Mouse (Mus musculus): Measurements from ENCODE around the gene Nckap1. TPM values are rescaled to one million over a fixed set of nuclear protein-coding genes. Genes with fewer than 3 reads are reported as not detected.

Nckap1 gene
- polyA plus RNA-seq, 1 experiment from 2014 or later: 61.2 TPM

DNA sequence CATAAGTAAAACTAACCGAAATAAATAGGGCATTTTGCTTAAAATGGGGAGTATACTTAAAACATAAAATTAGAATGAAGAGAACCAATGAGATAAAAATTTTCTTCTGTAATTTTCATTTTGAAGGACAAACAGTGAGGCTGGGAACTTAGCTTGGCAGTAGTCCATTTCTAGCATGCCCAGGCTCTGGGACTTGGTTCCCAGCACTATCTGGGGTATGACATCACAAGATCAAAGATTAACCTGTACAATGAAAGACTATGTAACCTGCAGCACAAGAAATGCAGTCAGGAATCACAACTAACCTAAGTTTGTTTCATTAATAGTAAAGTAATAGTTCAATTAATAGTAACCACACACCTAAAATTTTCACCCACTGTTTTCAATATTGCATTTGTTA lies 3.9 kb downstream of the Nckap1 start:
- WGBS: 90% methylated on average over 1 of the region's 1 CpGs
- no peak overlapping the region for H3K27ac ChIP-seq (replicated peaks; ENCODE audit: low read depth, low read length)
- no peak for ATAC-seq (ENCODE audit: low read depth)

GRCm38 (mm10) chr2:80570656-80571055 lies 10.5 kb downstream of the Nckap1 start:
- no peak overlapping the region for H3K9ac ChIP-seq (ENCODE audit: low read depth, low read length)
- no peaks in the 10 kb centered on the region for H3K9me3 ChIP-seq (ENCODE audit: control insufficient read depth, low read length)
- H3K27ac ChIP-seq (replicated peaks; ENCODE audit: low read depth, low read length): no peak overlapping the region
- H3K4me1 ChIP-seq (ENCODE audit: control insufficient read depth, insufficient read depth, low read length): no peaks in the 10 kb centered on the region; the same call in 1 of the 2 replicates
- DNase-seq (ENCODE audit: low spot score) (no peak), ATAC-seq (ENCODE audit: low read depth) (no peak)
- no peak overlapping the region for H3K4me3 ChIP-seq (ENCODE audit: low read depth, low read length)
- WGBS: 64% methylated on average over 4 of the region's 4 CpGs
- H3K4me2 ChIP-seq (ENCODE audit: low read depth, low read length): no peak overlapping the region
- 0 out of 2 replicates have a peak, but pooled peaks cover 5% of the 10 kb centered on the region for H3K36me3 ChIP-seq (ENCODE audit: control insufficient read depth, insufficient read depth, low read length)
- no peaks in the 10 kb centered on the region for H3K27me3 ChIP-seq (replicated peaks; ENCODE audit: control insufficient read depth, insufficient read depth, low read length)

More for the DNA sequence above, 3.9 kb downstream of the Nckap1 start:
- Histone ChIP-seq H3K4me3 (ENCODE audit: low read depth, low read length) (no peak overlapping the region), H3K27me3 (replicated peaks; ENCODE audit: control insufficient read depth, insufficient read depth, low read length) (no peaks in the 10 kb centered on the region), H3K4me2 (ENCODE audit: low read depth, low read length) (no peak overlapping the region), H3K9ac (ENCODE audit: low read depth, low read length) (no peak overlapping the region), H3K4me1 (ENCODE audit: control insufficient read depth, insufficient read depth, low read length) (peaks cover 16% of the 10 kb centered on the region), H3K9me3 (ENCODE audit: control insufficient read depth, low read length) (no peaks in the 10 kb centered on the region), H3K36me3 (ENCODE audit: control insufficient read depth, insufficient read depth, low read length) (no peaks in the 10 kb centered on the region)
- DNase-seq (ENCODE audit: low spot score): no peak

GRCm38 (mm10) chr2:80567411-80567810 lies 13.8 kb downstream of the Nckap1 start:
- WGBS: 86% methylated on average over 4 of the region's 4 CpGs
- no peaks in the 10 kb centered on the region for H3K9me3 ChIP-seq (ENCODE audit: control insufficient read depth, low read length)
- H3K27me3 ChIP-seq (replicated peaks; ENCODE audit: control insufficient read depth, insufficient read depth, low read length): no peaks in the 10 kb centered on the region
- no peak overlapping the region for H3K27ac ChIP-seq (replicated peaks; ENCODE audit: low read depth, low read length)
- ATAC-seq (ENCODE audit: low read depth) (no peak), DNase-seq (ENCODE audit: low spot score) (no peak)
- H3K9ac ChIP-seq (ENCODE audit: low read depth, low read length): no peak overlapping the region
- H3K36me3 ChIP-seq (ENCODE audit: control insufficient read depth, insufficient read depth, low read length): 0 out of 2 replicates have a peak, but pooled peaks cover 5% of the 10 kb centered on the region
- H3K4me2 ChIP-seq (ENCODE audit: low read depth, low read length): no peak overlapping the region
- no peak overlapping the region for H3K4me3 ChIP-seq (ENCODE audit: low read depth, low read length)
- H3K4me1 ChIP-seq (ENCODE audit: control insufficient read depth, insufficient read depth, low read length): no peaks in the 10 kb centered on the region

- DNase-seq (ENCODE audit: low spot score) (no peak), ATAC-seq (ENCODE audit: low read depth) (no peak)
- Histone ChIP-seq H3K27me3 (replicated peaks; ENCODE audit: control insufficient read depth, insufficient read depth, low read length) (no peaks in the 10 kb centered on the region), H3K4me1 (ENCODE audit: control insufficient read depth, insufficient read depth, low read length) (no peaks in the 10 kb centered on the region), H3K9me3 (ENCODE audit: control insufficient read depth, low read length) (no peaks in the 10 kb centered on the region), H3K36me3 (ENCODE audit: control insufficient read depth, insufficient read depth, low read length) (peaks cover 12% of the 10 kb centered on the region), H3K27ac (replicated peaks; ENCODE audit: low read depth, low read length) (no peak overlapping the region), H3K4me3 (ENCODE audit: low read depth, low read length) (no peak overlapping the region), H3K4me2 (ENCODE audit: low read depth, low read length) (no peak overlapping the region), H3K9ac (ENCODE audit: low read depth, low read length) (no peak overlapping the region)
These were observed 18.9 kb downstream of the Nckap1 start for GRCm38 (mm10) chr2:80562253-80562652.

- no peak for ATAC-seq (ENCODE audit: low read depth)
- H3K4me1 ChIP-seq (ENCODE audit: control insufficient read depth, insufficient read depth, low read length): no peaks in the 10 kb centered on the region
- H3K9me3 ChIP-seq (ENCODE audit: control insufficient read depth, low read length): no peaks in the 10 kb centered on the region
- H3K9ac ChIP-seq (ENCODE audit: low read depth, low read length): no peak overlapping the region
- H3K36me3 ChIP-seq (ENCODE audit: control insufficient read depth, insufficient read depth, low read length): peaks cover 12% of the 10 kb centered on the region
- no peak overlapping the region for H3K4me2 ChIP-seq (ENCODE audit: low read depth, low read length)
- no peak overlapping the region for H3K4me3 ChIP-seq (ENCODE audit: low read depth, low read length)
- 81% methylated on average over 3 of the region's 3 CpGs for WGBS
- H3K27me3 ChIP-seq (replicated peaks; ENCODE audit: control insufficient read depth, insufficient read depth, low read length): no peaks in the 10 kb centered on the region
- H3K27ac ChIP-seq (replicated peaks; ENCODE audit: low read depth, low read length): no peak overlapping the region
- no peak for DNase-seq (ENCODE audit: low spot score)
These were observed 19.7 kb downstream of the Nckap1 start for GRCm38 (mm10) chr2:80561478-80561877.

DNA sequence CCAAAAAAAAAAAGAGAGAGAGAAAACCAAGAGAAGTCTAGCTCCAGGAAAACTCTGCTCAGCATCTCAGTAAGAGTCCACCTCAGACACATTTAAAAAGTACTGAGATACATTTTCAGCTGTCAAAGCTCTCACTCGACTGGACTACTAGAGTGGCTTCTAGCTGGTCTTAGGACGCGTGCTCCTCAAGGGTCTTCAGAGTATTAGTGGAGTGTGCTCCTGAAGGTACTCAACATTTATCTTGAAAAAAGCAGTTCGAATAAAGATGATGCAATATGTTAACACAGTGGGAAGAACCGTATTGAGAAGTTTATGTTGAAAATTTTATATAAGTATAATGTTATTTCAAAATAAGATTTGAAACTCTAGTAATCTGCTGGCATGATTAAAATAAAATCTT lies 20.4 kb downstream of the Nckap1 start:
- no peak for ATAC-seq (ENCODE audit: low read depth)
- no peaks in the 10 kb centered on the region for H3K9me3 ChIP-seq (ENCODE audit: control insufficient read depth, low read length)
- 0 out of 2 replicates have a peak, but pooled peaks cover under 1% of the 10 kb centered on the region for H3K4me1 ChIP-seq (ENCODE audit: control insufficient read depth, insufficient read depth, low read length)
- DNase-seq (ENCODE audit: low spot score): no peak
- H3K27me3 ChIP-seq (replicated peaks; ENCODE audit: control insufficient read depth, insufficient read depth, low read length): no peaks in the 10 kb centered on the region
- H3K9ac ChIP-seq (ENCODE audit: low read depth, low read length): no peak overlapping the region
- no peak overlapping the region for H3K27ac ChIP-seq (replicated peaks; ENCODE audit: low read depth, low read length)
- no peak overlapping the region for H3K4me3 ChIP-seq (ENCODE audit: low read depth, low read length)
- WGBS: 86% methylated on average over 5 of the region's 5 CpGs
- no peak overlapping the region for H3K4me2 ChIP-seq (ENCODE audit: low read depth, low read length)
- peaks cover 12% of the 10 kb centered on the region for H3K36me3 ChIP-seq (ENCODE audit: control insufficient read depth, insufficient read depth, low read length)

DNA sequence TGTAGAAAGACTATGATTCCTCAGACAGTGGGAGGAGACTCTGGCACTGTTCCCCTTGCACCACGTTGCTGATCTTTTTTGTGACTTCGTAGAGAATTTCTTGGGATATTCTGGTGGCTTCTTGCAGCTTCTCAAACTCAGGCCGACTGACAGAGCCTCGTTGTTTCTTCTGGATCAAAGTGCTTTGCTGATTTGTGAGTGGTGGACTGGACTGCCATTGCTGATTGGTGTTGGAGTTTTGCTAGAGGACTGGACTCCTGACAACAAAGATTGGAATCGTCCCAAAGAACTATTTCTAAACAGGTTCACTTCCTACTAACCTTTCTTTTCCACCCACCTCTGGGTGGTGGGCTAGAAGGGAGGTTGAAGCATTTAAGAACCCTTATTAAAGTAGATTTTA lies 21.5 kb downstream of the Nckap1 start:
- no peak overlapping the region for H3K4me2 ChIP-seq (ENCODE audit: low read depth, low read length)
- no peak overlapping the region for H3K4me3 ChIP-seq (ENCODE audit: low read depth, low read length)
- H3K27me3 ChIP-seq (replicated peaks; ENCODE audit: control insufficient read depth, insufficient read depth, low read length): no peaks in the 10 kb centered on the region
- ATAC-seq (ENCODE audit: low read depth): no peak
- H3K4me1 ChIP-seq (ENCODE audit: control insufficient read depth, insufficient read depth, low read length): 0 out of 2 replicates have a peak, but pooled peaks cover 5% of the 10 kb centered on the region
- no peak overlapping the region for H3K27ac ChIP-seq (replicated peaks; ENCODE audit: low read depth, low read length)
- H3K9ac ChIP-seq (ENCODE audit: low read depth, low read length): no peak overlapping the region
- H3K36me3 ChIP-seq (ENCODE audit: control insufficient read depth, insufficient read depth, low read length): peaks cover 12% of the 10 kb centered on the region
- DNase-seq (ENCODE audit: low spot score): no peak
- no peaks in the 10 kb centered on the region for H3K9me3 ChIP-seq (ENCODE audit: control insufficient read depth, low read length)
- 81% methylated on average over 5 of the region's 5 CpGs for WGBS

- H3K4me3 ChIP-seq (ENCODE audit: low read depth, low read length): no peak overlapping the region
- no peak overlapping the region for H3K4me2 ChIP-seq (ENCODE audit: low read depth, low read length)
- no peak overlapping the region for H3K9ac ChIP-seq (ENCODE audit: low read depth, low read length)
- no peak overlapping the region for H3K27ac ChIP-seq (replicated peaks; ENCODE audit: low read depth, low read length)
- WGBS: 46% methylated on average over 4 of the region's 4 CpGs
- DNase-seq (ENCODE audit: low spot score) (peak; percentile 14), ATAC-seq (ENCODE audit: low read depth) (no peak)
- H3K27me3 ChIP-seq (replicated peaks; ENCODE audit: control insufficient read depth, insufficient read depth, low read length): no peaks in the 10 kb centered on the region
- H3K36me3 ChIP-seq (ENCODE audit: control insufficient read depth, insufficient read depth, low read length): peaks cover 49% of the 10 kb centered on the region
- 0 out of 2 replicates have a peak, but pooled peaks cover 5% of the 10 kb centered on the region for H3K4me1 ChIP-seq (ENCODE audit: control insufficient read depth, insufficient read depth, low read length)
- no peaks in the 10 kb centered on the region for H3K9me3 ChIP-seq (ENCODE audit: control insufficient read depth, low read length)
These were observed 26.7 kb downstream of the Nckap1 start for GRCm38 (mm10) chr2:80554442-80554841.

GRCm38 (mm10) chr2:80549704-80550103 lies 31.5 kb downstream of the Nckap1 start:
- no peak for ATAC-seq (ENCODE audit: low read depth)
- WGBS: 86% methylated on average over 4 of the region's 4 CpGs
- H3K4me2 ChIP-seq (ENCODE audit: low read depth, low read length): no peak overlapping the region
- no peak overlapping the region for H3K4me3 ChIP-seq (ENCODE audit: low read depth, low read length)
- H3K27ac ChIP-seq (replicated peaks; ENCODE audit: low read depth, low read length): no peak overlapping the region
- H3K9ac ChIP-seq (ENCODE audit: low read depth, low read length): no peak overlapping the region
- no peaks in the 10 kb centered on the region for H3K27me3 ChIP-seq (replicated peaks; ENCODE audit: control insufficient read depth, insufficient read depth, low read length)
- H3K9me3 ChIP-seq (ENCODE audit: control insufficient read depth, low read length): no peaks in the 10 kb centered on the region
- no peaks in the 10 kb centered on the region for H3K4me1 ChIP-seq (ENCODE audit: control insufficient read depth, insufficient read depth, low read length)
- H3K36me3 ChIP-seq (ENCODE audit: control insufficient read depth, insufficient read depth, low read length): peaks cover 84% of the 10 kb centered on the region
- no peak for DNase-seq (ENCODE audit: low spot score)

All from embryonic facial prominence, embryonic 14.5 days (tissue).